ENCODE assay signal across 12 mouse cellular contexts in genomic region chr8:83576516-83576895, GRCm38 (mm10). TPM values are rescaled to one million over a fixed set of nuclear protein-coding genes. Genes with fewer than 3 reads are reported as not detected.
DNase-seq lines count a peak whose midpoint lies in the region; ATAC-seq and TF ChIP-seq lines count a peak whose summit lies in the region.
"Had no signal": no experiment of that assay in that cellular context is flagged by ENCODE, and none has a peak within 500 bp of the region (broad histone marks: within the 10 kb centered on the region; RNA-seq: fewer than 3 reads in every experiment).

No protein-coding gene starts in this region.

- peaks cover 4% of the 10 kb centered on the region; the same call in 1 of the 2 replicates for H3K36me3 ChIP-seq in embryonic facial prominence, embryonic 11.5 days (replicated peaks; ENCODE audit: control insufficient read depth, insufficient read depth, low read depth, low read length)
- H3K36me3 ChIP-seq in embryonic facial prominence, embryonic 10.5 days (replicated peaks), result peaks cover 81% of the 10 kb centered on the region
- H3K36me3 ChIP-seq in E14TG2a.4 (ENCODE audit: insufficient read depth, low read length), result peaks cover 51% of the 10 kb centered on the region
- peaks cover 17% of the 10 kb centered on the region for H3K36me3 ChIP-seq in intestine, embryonic 15.5 days

- no peak overlapping the region for H3K4me3 ChIP-seq in embryonic facial prominence, embryonic 11.5 days (ENCODE audit: low read depth, low read length)
- no peak overlapping the region for H3K4me3 ChIP-seq in embryonic facial prominence, embryonic 10.5 days
- H3K4me3 ChIP-seq in E14TG2a.4 (replicated peaks; ENCODE audit: low read length), result 0 out of 2 replicates have a peak overlapping the region, but pooled peaks have one; percentile 37
- H3K4me3 ChIP-seq in intestine, embryonic 15.5 days (replicated peaks), result no peak overlapping the region
- H3K4me3 ChIP-seq: erythroblast, embryonic 14.5 days had no signal

- no peaks in the 10 kb centered on the region for H3K9me3 ChIP-seq in embryonic facial prominence, embryonic 11.5 days (replicated peaks; ENCODE audit: control insufficient read depth, low read length)
- H3K9me3 ChIP-seq in embryonic facial prominence, embryonic 10.5 days, result no peaks in the 10 kb centered on the region
- H3K9me3 ChIP-seq in E14TG2a.4 (ENCODE audit: low read length), result no peaks in the 10 kb centered on the region
- H3K9me3 ChIP-seq in intestine, embryonic 15.5 days, result no peaks in the 10 kb centered on the region

- no peak for TF ChIP-seq CTCF in E14TG2a.4 (conservative IDR thresholded peaks at IDR 0.05; ENCODE audit: low read length)

- H3K9ac ChIP-seq in embryonic facial prominence, embryonic 11.5 days (replicated peaks; ENCODE audit: low read length), result no peak overlapping the region
- H3K9ac ChIP-seq in intestine, embryonic 15.5 days, result no peak overlapping the region

- H3K27me3 ChIP-seq in embryonic facial prominence, embryonic 11.5 days (ENCODE audit: control insufficient read depth, insufficient read depth, low read length), result no peaks in the 10 kb centered on the region
- H3K27me3 ChIP-seq in embryonic facial prominence, embryonic 10.5 days (replicated peaks; ENCODE audit: low read depth, poor library complexity, severe bottlenecking), result no peaks in the 10 kb centered on the region
- no peaks in the 10 kb centered on the region for H3K27me3 ChIP-seq in E14TG2a.4 (ENCODE audit: insufficient read depth, low read length)
- H3K27me3 ChIP-seq in intestine, embryonic 15.5 days (replicated peaks), result no peaks in the 10 kb centered on the region

- no peak for DNase-seq in embryonic facial prominence, embryonic 11.5 days (ENCODE audit: low spot score)
- no peak for DNase-seq in embryonic facial prominence, embryonic 10.5 days (ENCODE audit: low spot score)
- DNase-seq in kidney, adult 11 months, result peak; percentile 4
- DNase-seq in kidney, postnatal 36 days, result no peak
- DNase-seq in thymus, postnatal 4 days, result no peak
- DNase-seq in urinary bladder, adult 18-20 months (ENCODE audit: low spot score in 2 of 2), result no peak
- DNase-seq: adrenal gland, postnatal 14 days; retina, postnatal 1 day had no signal

- no peak overlapping the region for H3K4me2 ChIP-seq in embryonic facial prominence, embryonic 11.5 days (ENCODE audit: low read depth, low read length)
- 0 out of 2 replicates have a peak overlapping the region, but pooled peaks have one; percentile 6 for H3K4me2 ChIP-seq in intestine, embryonic 15.5 days (replicated peaks)

- peaks cover 11% of the 10 kb centered on the region for H3K4me1 ChIP-seq in embryonic facial prominence, embryonic 11.5 days (ENCODE audit: control insufficient read depth, insufficient read depth, low read length)
- H3K4me1 ChIP-seq in embryonic facial prominence, embryonic 10.5 days, result peaks cover 82% of the 10 kb centered on the region
- peaks cover 94% of the 10 kb centered on the region for H3K4me1 ChIP-seq in E14TG2a.4 (replicated peaks; ENCODE audit: low read depth, low read length)
- peaks cover 35% of the 10 kb centered on the region for H3K4me1 ChIP-seq in intestine, embryonic 15.5 days (replicated peaks)

- 49% methylated on average over 3 of the region's 4 CpGs for WGBS in embryonic facial prominence, embryonic 11.5 days
- WGBS in embryonic facial prominence, embryonic 10.5 days, result 55% methylated on average over 4 of the region's 4 CpGs
- 34% methylated on average over 4 of the region's 4 CpGs for WGBS in intestine, embryonic 15.5 days

- ATAC-seq in embryonic facial prominence, embryonic 11.5 days (replicated peaks; ENCODE audit: insufficient number of reproducible peaks, low FRiP score, low TSS enrichment, low read depth), result no peak
- ATAC-seq in intestine, embryonic 15.5 days, result no peak

- 0 out of 2 replicates have a peak overlapping the region, but pooled peaks have one; percentile 5 for H3K27ac ChIP-seq in embryonic facial prominence, embryonic 11.5 days (replicated peaks; ENCODE audit: low read depth, low read length)
- H3K27ac ChIP-seq in embryonic facial prominence, embryonic 10.5 days (replicated peaks), result no peak overlapping the region
- 0 out of 2 replicates have a peak overlapping the region, but pooled peaks have one; percentile 13 for H3K27ac ChIP-seq in intestine, embryonic 15.5 days

RNA-seq across cellular contexts. Expression of gene Ndufb7, which starts 10.0 kb away (rescaled TPM):
- 327 and 351 TPM in 2 replicates for polyA plus RNA-seq in embryonic facial prominence, embryonic 11.5 days (2014; fragmentation: Nextera tagmentation; extraction: Ambion mirVana)
- 320 and 348 TPM in 2 replicates for polyA plus RNA-seq in embryonic facial prominence, embryonic 10.5 days (2016; fragmentation: Nextera tagmentation; extraction: Ambion mirVana)
- 370 and 398 TPM in 2 replicates for polyA plus RNA-seq in intestine, embryonic 15.5 days (2015; fragmentation: Nextera tagmentation; extraction: Ambion mirVana)

RNA-seq across cellular contexts. Expression of gene Tecr, which starts 31.3 kb away (rescaled TPM):
- 667 and 692 TPM in 2 replicates for polyA plus RNA-seq in embryonic facial prominence, embryonic 11.5 days (2014; fragmentation: Nextera tagmentation; extraction: Ambion mirVana)
- 667 and 713 TPM in 2 replicates for polyA plus RNA-seq in embryonic facial prominence, embryonic 10.5 days (2016; fragmentation: Nextera tagmentation; extraction: Ambion mirVana)
- polyA plus RNA-seq in intestine, embryonic 15.5 days (2015; fragmentation: Nextera tagmentation; extraction: Ambion mirVana), result 610 and 639 TPM in 2 replicates

RNA-seq across cellular contexts. Expression of gene Dnajb1, which starts 31.5 kb away (rescaled TPM):
- 54.4 and 61.4 TPM in 2 replicates for polyA plus RNA-seq in embryonic facial prominence, embryonic 11.5 days (2014; fragmentation: Nextera tagmentation; extraction: Ambion mirVana)
- 78.3 and 84.7 TPM in 2 replicates for polyA plus RNA-seq in embryonic facial prominence, embryonic 10.5 days (2016; fragmentation: Nextera tagmentation; extraction: Ambion mirVana)
- polyA plus RNA-seq in intestine, embryonic 15.5 days (2015; fragmentation: Nextera tagmentation; extraction: Ambion mirVana), result 47.0 and 48.2 TPM in 2 replicates

RNA-seq across cellular contexts. Expression of gene Olfr370, which starts 40.9 kb away (rescaled TPM):
- not detected in 2 replicates for polyA plus RNA-seq in embryonic facial prominence, embryonic 11.5 days (2014; fragmentation: Nextera tagmentation; extraction: Ambion mirVana)
- polyA plus RNA-seq in embryonic facial prominence, embryonic 10.5 days (2016; fragmentation: Nextera tagmentation; extraction: Ambion mirVana), result not detected in 2 replicates
- not detected in 2 replicates for polyA plus RNA-seq in intestine, embryonic 15.5 days (2015; fragmentation: Nextera tagmentation; extraction: Ambion mirVana)
- polyA plus RNA-seq: C2C12; erythroblast, embryonic 14.5 days had no signal
